Mouse (Mus musculus) E14TG2a.4 (cell line): ENCODE measurements around the gene Dync1li1.

ENCODE experiments used
- CTCF ChIP-seq: conservative IDR thresholded peaks from 2 replicates; pipeline ENCODE4 v1.5.1; 2014; ENCODE audit warnings: low read length
- POU5F1 ChIP-seq: IDR thresholded peaks from 2 replicates; pipeline ENCODE4 v1.6.1; 2014; ENCODE audit warnings: low read length, borderline replicate concordance

DNA sequence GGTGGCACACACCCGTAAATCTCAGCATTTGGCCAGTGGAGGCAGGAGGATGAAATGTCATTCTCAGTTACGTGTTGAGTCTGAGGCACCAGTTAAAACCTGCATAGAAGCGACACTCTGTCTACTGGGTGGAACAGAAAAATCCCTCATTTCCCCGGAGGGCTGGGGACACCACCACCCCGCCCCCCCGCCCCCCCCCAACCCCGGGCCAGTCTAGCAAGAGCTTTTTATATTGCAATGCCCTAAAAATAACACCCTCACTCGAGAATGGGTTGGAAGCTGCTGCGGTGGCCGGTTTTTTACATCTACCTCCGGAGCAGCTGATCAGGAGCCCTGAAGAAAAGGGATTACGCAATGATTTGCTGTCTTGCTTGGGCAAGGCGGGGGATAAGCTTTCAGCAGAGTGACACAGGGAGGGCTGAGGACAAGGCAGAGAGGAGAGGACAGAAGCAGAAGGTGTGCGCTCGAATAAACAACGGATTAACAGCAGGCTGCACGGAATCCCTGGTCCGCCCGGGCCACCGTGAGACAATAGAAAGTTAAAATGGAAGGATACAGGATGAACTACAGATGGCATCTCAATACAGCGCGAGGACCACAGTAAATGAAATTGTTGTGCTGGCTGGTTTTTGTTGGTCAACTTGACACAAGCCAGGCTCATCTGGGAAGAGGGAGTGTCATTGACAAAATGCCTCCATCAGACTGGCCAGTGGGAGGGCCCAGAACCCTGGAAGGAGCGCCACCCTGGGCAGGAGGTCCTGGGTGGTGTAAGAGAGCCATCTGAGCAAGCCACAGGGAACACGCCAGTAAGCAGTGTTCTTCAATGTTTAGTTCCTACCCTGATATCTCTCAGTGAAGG is 15.7 kb upstream of the Dync1li1 start:
- TF ChIP-seq CTCF (no peak), POU5F1 (no peak)
